Mouse (Mus musculus): ENCODE results near the gene Sema4c.

- TF ChIP-seq CTCF (conservative IDR thresholded peaks at IDR 0.05 in 1 of 2, IDR thresholded peaks at IDR 0.05 in 1 of 2; ENCODE audit: low read depth in 2 of 2, low read length in 2 of 2), result peak in 1 of 2 experiments; percentile 26; a peak in 2 of 4 replicates
- TF ChIP-seq CHD2 (IDR thresholded peaks at IDR 0.05; ENCODE audit: low read length), result no peak
- no peak for TF ChIP-seq USF2 (conservative IDR thresholded peaks at IDR 0.05; ENCODE audit: low read depth, low read length)
- TF ChIP-seq POLR2A (IDR thresholded peaks at IDR 0.05; ENCODE audit: low read depth, low read length), result no peak
- no peak for TF ChIP-seq EP300 (IDR thresholded peaks at IDR 0.05; ENCODE audit: low read length)
- no peak for TF ChIP-seq MAFK (IDR thresholded peaks at IDR 0.05; ENCODE audit: insufficient replicate concordance, low read length)
- 0 out of 2 replicates have a peak, but pooled peaks have one; percentile 16 for TF ChIP-seq SMC3 (IDR thresholded peaks at IDR 0.05; ENCODE audit: low read depth, low read length)
These were observed 6.2 kb downstream of the Sema4c start for GRCm38 (mm10) chr1:36551904-36552303.

All from CH12.LX (cell line).